Mouse (Mus musculus) cerebellum, postnatal 14 days (tissue): ENCODE measurements around the gene Bicra.

Experiments
- DNase-seq, 2 experiments: peaks; one replicate each; pipeline ENCODE4 v3.0.0; 2021; ENCODE audit warnings: mixed read lengths in 2 of 2

The Bicra gene

DNA sequence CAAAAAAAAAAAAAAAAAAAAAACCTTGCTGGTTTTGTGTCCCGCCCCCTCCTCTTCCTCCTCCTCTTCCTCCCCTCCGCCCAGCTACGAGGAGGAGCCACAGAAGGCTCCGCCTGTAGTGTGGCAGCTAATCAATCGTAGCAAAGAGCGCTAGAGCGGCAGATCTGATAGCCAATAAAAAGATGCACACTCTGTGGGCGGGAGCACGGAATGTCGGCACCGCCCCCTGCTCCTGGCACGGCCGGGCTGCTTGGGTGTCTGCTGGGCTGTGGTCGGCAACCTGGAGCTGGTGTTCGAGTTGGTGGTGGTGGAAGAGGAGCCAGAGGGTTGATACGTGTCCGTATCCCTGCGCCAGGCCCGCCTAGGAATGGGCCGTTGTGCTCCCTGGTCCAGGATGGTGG, 443 bp upstream of the Bicra start:
- DNase-seq, result peak; percentile 97 to 99

DNA sequence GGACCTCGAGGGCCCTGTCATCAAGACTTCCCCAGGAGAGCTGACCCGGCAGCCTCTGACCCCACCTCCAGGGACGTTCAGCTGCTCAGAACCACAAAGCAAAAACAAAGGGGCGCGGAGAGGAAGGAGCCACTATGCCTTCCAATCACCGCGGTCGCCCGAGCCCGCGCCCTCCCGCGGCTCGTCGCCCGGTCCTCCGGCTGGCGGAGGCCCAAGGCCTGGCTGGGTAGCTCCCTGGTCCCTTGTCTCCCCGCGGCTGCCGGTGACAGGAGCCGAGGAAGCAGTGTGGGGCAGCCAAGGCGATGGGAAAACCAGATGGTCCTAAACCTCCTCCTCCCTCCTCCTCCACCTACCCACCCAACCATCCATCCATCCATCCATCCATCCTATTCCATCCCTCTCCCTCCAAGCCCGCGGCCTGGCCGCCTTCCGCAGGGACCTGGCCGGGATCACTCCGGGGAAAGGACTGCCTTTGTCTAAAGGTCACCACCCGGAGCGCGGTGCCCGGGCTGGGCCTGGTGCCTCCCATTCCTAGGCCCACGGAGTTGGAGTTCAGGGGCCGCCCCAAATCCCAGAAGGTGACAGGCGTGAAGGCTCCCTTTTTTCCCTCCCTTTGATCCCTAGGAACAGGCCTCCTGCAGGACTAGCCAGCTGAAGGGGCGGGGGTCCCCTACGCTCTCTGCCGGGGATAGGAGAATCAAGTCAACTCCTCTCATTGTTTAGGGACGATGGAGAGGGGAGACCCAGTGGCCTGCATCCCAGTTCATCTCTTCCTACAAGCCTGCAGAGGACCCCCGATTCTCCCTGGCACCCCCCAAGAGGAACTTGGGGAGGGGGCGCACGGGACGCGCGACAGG, 1.0 kb downstream of the Bicra start:
- peak; percentile 79 for DNase-seq

DNA sequence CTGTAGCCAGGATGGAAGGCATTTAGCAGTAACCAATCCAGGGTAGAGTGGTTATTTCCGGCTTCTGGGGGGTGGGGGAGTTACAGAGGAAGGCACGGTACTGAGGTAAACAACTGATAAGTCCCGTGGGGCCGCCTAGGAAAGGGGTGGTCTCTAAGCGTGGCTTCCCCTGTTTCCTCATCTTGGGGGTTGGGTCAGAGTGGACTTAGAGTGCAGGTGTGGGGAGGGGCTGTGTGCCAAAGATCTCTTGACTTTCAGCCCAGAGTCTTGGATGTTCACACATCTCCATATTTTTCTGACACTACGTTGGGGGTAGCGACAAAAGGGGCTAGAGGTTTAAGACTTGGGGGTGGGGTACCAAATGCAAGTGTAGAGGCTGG, 1.6 kb downstream of the Bicra start:
- peak; percentile 51 to 65 for DNase-seq

DNA sequence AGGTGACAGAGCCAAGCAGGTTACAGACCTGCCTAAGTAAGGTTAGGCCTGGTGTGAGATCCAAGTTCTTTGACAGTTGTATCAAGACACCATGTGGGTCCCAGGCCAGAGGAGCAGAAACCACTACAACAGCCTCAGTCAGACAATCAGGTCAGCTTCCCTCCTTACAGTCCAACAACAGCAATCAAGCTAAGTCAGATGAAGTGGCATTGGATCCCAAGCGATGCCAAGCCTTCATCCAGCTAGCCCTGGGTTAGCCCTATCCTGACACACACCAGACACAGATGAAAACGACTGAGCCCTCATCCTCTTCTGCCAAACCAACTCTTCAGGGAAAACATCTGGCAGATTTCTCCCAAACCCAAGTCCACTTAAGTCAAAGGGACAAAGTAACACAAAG, 2.2 kb downstream of the Bicra start:
- no peak for DNase-seq

DNA sequence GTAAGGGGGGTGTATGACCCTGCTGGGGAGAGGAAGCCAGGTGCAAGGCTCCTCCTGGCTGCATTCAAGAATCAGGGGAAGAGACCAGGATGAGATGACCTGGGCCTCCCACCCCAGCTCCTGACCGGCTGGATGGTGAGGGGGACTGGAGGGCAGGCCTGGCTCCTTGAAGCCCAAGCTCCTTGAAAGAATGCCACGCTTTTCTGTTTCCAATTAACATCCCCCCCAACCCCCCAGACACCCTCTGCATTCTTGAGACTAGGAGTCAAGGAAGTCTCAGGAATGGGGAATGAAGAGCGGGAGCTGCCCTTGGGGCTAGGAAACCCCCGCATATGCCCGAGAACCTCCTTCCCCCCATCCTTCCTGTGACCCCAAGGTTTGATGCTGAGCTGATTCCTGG, 3.2 kb downstream of the Bicra start:
- DNase-seq, result no peak

DNA sequence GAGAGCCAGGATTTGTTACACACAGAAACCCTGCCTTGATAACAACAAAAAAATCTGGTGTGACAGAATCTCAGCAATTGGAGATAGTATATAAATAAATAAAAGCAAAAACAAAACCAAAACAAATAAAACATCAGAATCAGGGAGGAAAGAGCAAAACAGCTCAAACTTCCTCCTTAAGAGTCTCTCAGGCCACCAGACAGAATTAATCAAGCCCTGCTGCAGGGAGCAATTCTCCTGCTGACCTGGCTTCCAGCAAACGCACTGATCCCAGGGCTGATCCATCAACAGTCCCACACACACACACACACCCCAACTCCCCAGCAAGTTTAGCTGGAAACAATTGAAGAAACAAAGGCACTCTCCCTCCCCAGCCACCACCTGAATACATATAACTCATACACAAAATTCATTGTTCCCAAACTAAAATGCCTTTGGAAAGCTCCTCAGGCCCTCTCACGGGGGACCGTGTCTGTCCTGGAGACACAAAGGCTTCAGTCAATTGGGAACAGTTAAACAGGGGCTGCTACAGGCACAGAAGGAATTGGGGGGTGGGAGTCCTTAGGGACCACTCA, 3.8 kb downstream of the Bicra start:
- DNase-seq, result no peak

DNA sequence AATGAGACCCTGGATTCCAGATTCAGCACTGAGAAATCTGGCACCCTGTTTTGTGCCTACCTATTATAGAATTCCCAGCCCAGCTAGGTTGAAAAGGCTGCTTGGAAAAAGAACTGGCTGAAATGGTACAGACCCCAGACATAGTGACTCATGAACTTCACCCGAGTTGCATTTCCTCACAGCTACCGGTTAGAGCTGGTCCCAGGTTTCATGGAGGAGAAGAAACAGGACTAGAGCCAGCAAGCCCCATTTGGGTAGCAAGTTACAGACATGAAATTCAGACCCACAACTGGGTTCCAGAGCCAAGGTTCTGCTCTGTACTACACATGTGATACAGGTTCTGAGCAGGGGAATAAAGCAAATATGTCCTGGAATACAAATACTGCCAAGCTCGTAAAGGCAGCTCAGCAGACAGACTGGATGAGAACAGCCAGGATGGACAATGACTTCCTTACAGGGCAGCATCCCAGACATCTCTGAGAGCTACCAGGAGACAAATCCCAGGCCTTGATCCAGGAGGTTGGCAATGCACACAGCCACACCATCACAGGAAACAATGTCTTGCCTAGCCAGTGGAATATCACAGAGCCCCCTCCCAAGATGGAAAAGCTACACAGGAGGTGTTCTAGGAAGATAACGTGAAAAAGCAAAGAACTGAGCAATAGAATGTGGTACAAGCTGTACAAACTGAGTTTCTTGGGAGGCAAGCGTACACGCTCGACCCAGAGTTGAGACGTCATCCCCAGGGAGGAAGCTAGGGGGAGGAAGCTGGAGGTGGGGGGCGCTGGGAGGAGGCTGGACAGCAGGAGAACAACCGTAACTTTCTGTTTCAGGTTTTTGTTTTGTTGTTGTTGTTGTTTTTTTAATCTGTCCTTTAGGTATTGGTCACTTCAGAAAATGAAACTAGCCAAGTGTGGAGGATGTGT, 4.6 kb downstream of the Bicra start:
- no peak for DNase-seq

DNA sequence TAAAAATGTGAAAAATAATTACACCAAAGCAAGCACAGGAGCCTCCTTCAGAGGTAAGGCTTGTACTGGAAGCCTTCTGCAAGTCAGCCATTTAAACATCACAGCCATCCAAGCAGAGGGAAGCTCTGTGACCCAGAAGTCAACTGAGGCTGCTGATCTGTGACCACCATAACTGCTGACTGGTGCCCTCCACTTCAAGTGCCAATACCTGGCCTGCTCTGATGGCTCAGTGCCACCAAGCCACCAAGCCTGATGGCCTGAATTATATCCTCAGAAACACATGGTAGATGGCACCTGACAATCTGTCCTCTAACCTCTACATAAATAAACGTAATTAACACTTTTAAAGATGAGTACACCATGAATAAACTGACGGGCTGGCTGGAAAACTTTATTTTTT, 6.5 kb downstream of the Bicra start:
- DNase-seq, result peak; percentile 80 to 81

DNA sequence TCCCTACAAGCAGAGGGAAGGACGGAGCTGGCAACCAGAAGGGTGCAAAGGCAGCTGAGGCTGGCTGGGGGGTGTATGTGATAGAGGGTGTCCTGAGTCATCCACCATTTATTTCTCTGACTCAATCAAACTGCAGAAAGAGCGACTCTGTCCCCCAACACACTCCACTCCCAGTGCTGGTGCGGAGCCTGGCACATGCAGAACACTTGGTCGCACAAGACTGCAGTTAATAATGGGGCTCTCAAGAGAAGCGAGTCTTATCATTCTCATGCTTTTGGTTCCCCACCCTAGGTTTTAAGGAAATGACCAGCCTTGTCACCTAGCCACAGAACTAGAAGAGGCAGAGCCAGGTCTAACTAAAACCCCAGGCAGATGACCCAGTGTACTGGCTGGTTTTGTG, 8.4 kb downstream of the Bicra start:
- DNase-seq, result no peak

DNA sequence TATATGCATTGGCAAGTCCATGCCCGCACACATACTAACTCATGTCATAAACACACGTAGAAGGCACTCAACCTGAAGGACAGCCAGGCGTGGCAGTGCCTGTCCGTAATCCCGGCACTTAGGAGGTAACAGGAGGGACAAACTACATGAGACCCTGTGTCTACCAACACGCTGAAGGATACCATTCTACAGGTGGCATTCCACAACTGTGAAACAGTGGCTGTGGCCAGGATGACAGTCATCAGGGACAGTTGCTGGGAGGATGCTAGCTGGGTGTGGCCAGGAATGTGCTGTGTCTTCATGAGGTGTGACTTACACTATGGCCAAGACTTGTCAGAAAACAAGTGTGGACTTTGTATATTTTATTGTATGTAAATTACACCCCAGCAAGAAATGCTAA, 10.7 kb downstream of the Bicra start:
- DNase-seq, result no peak

DNA sequence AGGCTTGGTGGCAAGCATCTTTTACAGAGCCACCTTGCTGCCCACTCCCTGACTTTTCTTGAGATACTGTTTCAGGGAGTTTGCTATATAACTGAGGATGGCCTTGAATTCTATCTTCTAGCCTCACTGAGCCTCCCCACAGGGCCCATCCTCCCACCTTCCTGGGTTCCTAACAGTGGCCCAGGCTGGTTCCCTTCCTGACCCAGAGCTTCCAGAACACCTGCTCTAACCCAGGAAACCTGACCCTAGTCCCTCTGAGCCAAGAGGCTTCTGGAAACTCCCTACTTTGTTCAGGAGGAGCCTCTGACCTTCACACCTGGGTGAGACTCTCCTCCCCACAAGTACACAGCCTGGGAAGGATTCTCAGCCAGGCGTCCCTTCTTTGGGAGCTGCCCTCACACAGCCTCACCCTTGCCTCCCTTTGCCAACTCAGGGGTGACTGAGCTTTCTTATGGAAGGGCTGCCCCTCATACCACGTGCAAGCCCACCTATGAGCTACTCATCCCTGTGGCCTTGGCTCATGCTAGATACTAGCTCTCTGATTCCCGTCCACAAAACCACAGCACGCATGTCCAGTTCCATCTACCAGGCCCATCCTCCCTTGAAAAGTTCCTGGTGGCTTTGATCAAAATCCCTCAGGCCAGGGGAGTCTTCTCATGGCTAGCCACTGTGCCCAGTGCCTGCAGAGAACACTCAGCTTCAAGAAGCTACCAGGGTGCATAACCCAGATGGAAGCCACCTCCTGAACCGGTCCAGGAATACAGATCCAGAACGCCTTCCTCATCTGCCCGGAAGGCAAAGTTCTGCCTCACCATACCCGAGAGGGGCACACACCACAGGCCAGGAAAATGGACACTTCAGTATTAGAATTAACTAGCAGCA, 13.9 kb downstream of the Bicra start:
- DNase-seq, result no peak

DNA sequence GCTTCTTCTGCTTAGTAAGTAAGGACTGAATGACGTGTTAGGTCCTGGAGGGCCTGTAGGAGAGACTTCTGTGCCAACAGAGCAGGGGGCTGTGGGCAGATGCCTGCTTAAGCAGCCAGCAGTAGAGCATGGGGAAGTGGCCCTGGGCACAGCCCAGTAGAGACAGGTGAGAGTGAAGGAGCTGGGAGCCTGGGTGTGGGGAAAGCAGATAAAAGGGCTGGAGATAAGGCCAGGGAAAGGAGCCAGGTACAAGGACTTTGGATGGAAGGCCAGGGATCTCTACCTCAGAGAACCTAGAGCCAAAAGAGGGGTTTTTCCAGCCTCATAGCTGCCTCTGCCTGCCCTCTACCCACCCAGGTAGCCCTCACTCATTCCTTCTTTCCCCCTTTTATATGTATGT, 14.7 kb downstream of the Bicra start:
- no peak for DNase-seq

DNA sequence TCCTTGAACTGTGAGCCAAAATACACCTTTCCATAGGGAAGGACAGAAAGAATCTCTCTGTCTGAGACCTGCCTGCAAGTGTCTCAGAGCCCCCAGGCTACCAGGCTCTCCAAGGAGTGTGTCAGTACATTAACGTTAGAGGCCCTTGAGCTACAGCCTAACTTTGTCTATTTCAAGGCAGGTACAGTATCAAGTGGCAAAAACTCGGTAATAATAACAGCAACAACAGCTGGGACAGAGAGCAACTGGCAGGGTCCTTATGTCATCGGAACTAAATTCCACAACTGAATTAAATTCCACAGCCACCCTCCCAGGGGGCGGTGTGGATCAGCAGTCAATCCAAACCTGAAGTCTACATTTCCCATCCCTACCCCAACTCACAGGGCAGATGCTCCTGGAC, 16.6 kb downstream of the Bicra start:
- DNase-seq, result no peak

DNA sequence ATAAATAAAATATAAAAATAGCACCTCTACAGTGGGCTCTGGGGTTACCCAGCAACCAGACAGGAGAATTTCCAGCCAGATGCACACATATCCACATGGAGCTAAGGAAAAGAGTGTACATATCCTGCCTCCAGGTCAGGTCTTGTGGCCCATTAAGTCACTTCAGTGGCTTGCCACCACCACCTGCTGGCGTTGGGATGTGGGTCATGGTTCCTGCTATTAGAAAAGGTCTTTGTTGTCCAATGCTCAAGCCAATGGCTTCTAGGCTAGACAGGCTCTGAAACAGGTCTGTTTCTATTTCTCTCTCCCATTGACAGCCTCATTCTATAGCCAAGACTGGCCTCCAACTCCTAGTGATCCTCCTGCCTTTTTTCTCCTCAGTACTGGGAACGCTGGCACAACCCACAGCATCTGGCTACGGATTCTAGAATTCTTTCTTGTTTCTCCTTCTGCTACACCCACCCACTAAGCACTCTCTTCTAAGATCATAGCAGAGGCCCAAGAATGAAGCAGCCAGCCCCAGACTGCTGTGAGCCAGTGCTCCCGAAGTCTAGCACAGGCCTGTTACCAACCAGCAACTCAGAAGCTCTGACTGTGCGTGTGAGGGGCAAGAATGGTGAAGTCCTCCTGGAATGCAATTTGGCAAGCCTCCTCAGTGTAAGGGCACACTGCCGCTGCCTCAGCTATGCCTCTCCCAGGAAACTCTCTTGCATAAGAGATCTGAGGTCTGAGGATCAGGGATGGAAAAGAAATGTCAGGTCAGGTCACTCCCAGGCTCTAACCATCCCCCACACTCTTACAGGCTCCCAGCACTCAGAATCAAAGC, 19.4 kb downstream of the Bicra start:
- DNase-seq, result peak in 1 of 2 experiments; percentile 35

DNA sequence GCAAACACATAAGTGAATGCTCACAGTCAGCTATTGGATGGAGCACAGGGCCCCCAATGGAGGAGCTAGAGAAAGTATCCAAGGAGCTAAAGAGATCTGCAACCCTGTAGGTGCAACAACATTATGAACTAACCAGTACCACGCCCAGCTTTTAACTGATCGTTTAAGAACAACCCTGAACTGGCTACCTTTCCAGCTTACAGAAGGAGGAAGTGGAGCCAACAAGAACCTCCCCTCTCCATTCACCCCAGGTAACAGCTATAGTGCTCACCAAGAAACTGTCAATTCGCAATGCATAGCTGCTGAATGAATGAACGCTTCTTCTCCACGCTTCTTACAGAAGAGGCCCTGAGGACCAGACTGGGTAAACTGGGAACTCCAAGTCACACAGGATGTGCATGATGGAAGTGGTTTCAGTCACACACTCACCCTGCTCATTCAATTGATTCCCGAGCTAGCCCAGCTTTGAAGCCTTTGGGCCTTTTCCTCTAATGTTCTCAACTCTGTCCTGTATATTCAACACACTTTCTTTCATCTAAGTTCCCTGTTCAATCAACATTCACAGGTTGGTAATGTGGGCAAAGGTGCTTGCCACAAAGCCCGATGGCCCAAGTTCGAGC, 23.0 kb downstream of the Bicra start:
- no peak for DNase-seq

DNA sequence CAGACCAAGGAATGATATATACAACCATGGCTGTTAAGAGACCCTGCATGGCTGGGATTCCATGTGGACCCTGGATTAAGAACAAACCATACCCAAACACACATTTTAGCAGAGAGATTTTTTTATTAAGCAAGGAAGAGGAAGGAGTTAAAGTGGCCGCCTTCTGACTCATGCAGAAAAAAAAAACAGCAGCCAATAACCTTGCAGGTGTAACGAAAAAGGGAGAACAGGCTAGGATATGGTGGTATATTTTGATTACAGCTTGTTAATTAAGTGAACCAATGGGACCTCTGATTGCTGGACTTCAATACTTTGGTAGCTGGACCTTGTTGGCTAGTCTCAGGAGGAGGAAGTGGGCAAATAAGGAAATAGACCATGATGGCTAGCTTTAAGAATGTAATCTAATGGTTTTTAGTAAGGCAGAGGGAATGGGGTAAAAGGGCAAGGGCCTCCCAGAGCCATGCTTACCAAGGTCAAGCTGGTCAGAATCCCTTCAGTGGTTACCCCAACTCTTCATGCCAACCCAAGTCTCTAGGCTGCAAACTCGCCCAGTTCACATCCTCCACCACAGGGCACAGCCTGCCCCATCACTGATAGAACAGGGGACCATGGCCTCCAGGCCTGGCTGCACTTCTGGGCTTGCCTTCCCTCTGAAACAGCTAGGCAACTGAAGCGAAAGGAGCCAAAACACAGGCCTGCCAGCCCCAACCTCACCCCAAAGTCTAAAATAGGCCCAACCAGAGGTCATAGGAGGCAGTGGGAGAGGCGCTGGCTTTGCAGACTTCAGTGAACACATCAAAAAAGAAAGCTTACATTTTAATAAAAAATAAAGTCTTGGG, 28.2 kb downstream of the Bicra start:
- no peak for DNase-seq

DNA sequence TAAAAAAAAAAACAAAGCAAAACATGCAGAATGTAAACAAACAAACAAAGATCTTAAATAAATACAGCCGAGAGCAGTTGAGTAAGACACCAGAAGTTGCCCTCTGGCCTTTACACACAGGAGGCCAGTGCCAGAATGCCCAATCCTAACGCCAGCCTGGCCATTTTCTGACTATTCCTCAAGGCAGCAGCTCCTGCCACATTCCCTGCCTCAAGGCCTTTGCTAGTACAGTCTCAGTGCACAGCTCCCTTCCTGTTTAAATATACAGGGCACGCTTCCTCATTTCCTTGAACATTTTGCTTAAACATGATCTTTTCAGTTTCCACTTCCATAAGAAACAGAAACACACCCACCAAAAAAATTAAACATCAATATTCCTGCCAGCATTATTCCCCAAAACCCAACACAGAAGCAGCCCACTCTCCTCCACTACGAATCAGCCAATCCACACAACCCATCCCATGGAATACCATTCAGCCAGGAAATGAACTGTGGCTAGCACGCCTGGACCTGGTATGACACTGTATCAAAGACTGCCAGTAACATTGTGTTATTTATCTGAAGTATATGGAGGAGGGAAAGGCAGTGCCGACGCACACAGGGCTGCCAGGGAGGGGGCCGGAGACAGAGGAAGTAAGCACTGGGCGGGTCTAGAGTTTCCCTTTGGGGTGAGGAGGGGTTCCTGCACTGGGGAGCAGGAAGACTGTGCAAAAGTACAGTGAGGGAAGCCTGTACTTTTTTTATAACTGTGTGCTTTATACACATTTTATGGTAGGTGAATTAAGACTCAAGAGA, 29.5 kb downstream of the Bicra start:
- no peak for DNase-seq

DNA sequence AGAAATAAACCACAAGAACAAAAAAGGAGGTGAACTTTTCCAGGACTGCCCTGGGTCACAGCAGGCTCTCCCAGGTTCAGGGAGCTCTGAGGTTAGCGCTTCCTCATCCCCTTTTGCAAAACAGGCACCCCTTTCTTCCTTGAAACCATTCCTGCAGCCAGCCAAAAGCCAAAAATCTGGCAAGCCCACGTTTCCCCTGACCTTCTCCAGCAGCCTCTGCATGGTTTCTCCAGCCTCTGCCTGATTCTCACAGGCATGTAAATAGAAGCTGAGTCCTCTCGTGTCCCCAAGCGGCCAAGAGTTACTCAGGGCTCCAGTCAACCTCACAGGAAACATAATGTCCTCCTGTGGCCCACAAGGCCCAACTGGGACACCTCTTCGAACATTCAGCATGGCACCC, 32.3 kb downstream of the Bicra start:
- no peak for DNase-seq

DNA sequence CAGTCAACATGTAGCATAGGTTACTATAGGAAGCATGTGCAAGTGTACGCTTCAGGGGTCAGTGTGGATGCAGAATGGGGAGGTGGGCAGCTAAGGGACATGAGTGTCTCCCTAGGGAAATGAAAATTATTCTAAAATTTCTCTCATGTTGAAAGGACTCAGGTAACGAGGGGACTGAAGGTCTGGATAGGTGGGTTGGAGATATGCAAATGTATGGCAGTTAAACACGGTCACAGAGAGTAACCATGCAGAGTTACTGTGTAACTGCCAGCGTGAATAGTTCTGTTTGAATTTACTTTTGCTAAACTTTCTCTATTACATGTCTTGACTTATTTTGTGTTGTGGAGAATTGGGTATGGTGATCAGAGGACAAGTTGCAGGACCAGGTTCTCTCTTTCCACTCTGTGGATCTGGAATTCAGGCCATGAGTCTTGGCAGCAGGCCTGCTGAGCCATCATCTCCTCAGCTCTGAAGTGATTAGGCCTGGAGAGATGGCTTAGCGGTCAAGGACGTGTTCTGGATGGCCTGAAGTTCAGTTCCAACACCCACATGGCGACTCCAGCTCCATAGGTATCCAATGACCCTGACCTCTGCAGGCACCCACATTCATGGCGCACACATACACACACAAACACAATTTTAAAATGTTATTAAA, 33.1 kb downstream of the Bicra start:
- peak; percentile 42 to 71 for DNase-seq
